ENCODE assay signal across 30 mouse cellular contexts in the genomic region with DNA sequence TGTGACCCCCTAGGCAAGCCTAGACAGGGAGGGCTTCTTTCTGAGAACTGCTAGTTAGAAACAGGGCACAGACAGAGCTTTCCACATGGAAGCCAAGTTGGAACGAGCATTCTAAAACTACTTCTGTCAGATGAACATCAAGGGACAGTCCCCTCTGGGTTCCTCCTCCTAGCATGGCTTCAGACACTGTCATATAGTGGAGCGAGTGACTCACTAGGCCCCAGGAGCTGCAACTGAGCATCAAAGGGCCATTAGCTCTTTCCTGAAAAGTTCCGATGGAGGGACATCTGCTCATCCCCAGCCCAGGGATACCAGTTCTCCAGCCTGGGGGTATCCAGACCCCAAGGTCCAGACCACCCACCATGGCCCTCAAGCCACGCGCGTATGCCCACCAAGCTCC.
"Had no signal": no experiment of that assay in that cellular context is flagged by ENCODE, and none has a peak within 500 bp of the region (broad histone marks: within the 10 kb centered on the region; RNA-seq: fewer than 3 reads in every experiment).

No protein-coding gene starts in this region.

- H3K4me1 ChIP-seq: liver, embryonic 12.5 days; liver, embryonic 13.5 days; liver, embryonic 15.5 days; megakaryocyte, embryonic 14.5 days; midbrain, embryonic 12.5 days; midbrain, embryonic 13.5 days; midbrain, embryonic 15.5 days had no signal

- H3K9ac ChIP-seq: limb, embryonic 12.5 days; limb, embryonic 13.5 days; limb, embryonic 15.5 days; liver, embryonic 12.5 days; liver, embryonic 13.5 days; liver, embryonic 14.5 days; liver, embryonic 15.5 days; liver, postnatal 0 days; lung, embryonic 14.5 days; lung, embryonic 15.5 days; midbrain, embryonic 12.5 days; midbrain, embryonic 13.5 days; midbrain, embryonic 15.5 days; neural tube, embryonic 12.5 days had no signal

- H3K4me3 ChIP-seq: limb, embryonic 10.5 days; limb, embryonic 12.5 days; limb, embryonic 13.5 days; limb, embryonic 15.5 days; liver, embryonic 12.5 days; liver, embryonic 13.5 days; liver, embryonic 15.5 days; lung, embryonic 15.5 days; megakaryocyte, embryonic 14.5 days; midbrain, embryonic 10.5 days; midbrain, embryonic 12.5 days; midbrain, embryonic 13.5 days; midbrain, embryonic 15.5 days; myocyte; neural tube, embryonic 12.5 days had no signal

- H3K27ac ChIP-seq: limb, embryonic 10.5 days; limb, embryonic 12.5 days; limb, embryonic 13.5 days; limb, embryonic 15.5 days; liver, embryonic 12.5 days; liver, embryonic 13.5 days; liver, embryonic 14.5 days; liver, embryonic 15.5 days; lung, embryonic 15.5 days; macrophage; midbrain, embryonic 10.5 days; midbrain, embryonic 12.5 days; midbrain, embryonic 13.5 days; midbrain, embryonic 15.5 days; neural tube, embryonic 12.5 days had no signal

- H3K36me3 ChIP-seq: limb, embryonic 10.5 days; limb, embryonic 12.5 days; liver, embryonic 12.5 days; liver, embryonic 13.5 days; liver, embryonic 15.5 days; lung, embryonic 15.5 days; midbrain, embryonic 12.5 days; midbrain, embryonic 15.5 days had no signal

- H3K27me3 ChIP-seq: limb, embryonic 12.5 days; limb, embryonic 13.5 days; limb, embryonic 15.5 days; liver, embryonic 12.5 days; liver, embryonic 13.5 days; liver, embryonic 15.5 days; lung, embryonic 15.5 days; midbrain, embryonic 12.5 days; midbrain, embryonic 13.5 days; midbrain, embryonic 15.5 days; neural tube, embryonic 12.5 days had no signal

- H3K4me2 ChIP-seq: limb, embryonic 12.5 days; limb, embryonic 13.5 days; limb, embryonic 15.5 days; liver, embryonic 11.5 days; liver, embryonic 12.5 days; liver, embryonic 13.5 days; liver, embryonic 15.5 days; lung, embryonic 14.5 days; lung, embryonic 15.5 days; midbrain, embryonic 11.5 days; midbrain, embryonic 12.5 days; midbrain, embryonic 13.5 days; midbrain, embryonic 15.5 days; neural tube, embryonic 12.5 days had no signal

- DNase-seq: left cerebral cortex, postnatal 4 days; liver; liver, embryonic 13.5 days; liver, postnatal 0 days; lung, adult 18-20 months; lung, adult 2 months; lung, embryonic 14.5 days; lung, postnatal 10 days; lung, postnatal 14 days; lung, postnatal 36 days; lung, postnatal 4 days; midbrain, embryonic 14.5 days had no signal

- H3K9me3 ChIP-seq: limb, embryonic 10.5 days; limb, embryonic 12.5 days; limb, embryonic 13.5 days; limb, embryonic 15.5 days; liver, embryonic 12.5 days; liver, embryonic 13.5 days; liver, embryonic 15.5 days; lung, embryonic 15.5 days; megakaryocyte, embryonic 14.5 days; midbrain, embryonic 10.5 days; midbrain, embryonic 12.5 days; midbrain, embryonic 13.5 days; midbrain, embryonic 15.5 days; neural tube, embryonic 12.5 days had no signal
